Mouse (Mus musculus) hindbrain, embryonic 11.5 days (tissue): Measurements from ENCODE around the gene Zfp691. TPM values are rescaled to one million over a fixed set of nuclear protein-coding genes. Genes with fewer than 3 reads are reported as not detected.

Experiments used
- ATAC-seq: fragments of 200-750 bp; cut with Nextera tagmentation; 2 replicates; pipeline ENCODE4 v1.8.0; 2017; ENCODE audit warnings: mild to moderate bottlenecking, moderate TSS enrichment, moderate library complexity; ENCODE audit not compliant: low FRiP score
- DNase-seq: peaks from one replicate; pipeline ENCODE4 v3.0.0-alpha.2; 2015; ENCODE audit warnings: low spot score
- H3K27ac ChIP-seq: fragments of 300-500 bp; sonication (generic); 2 replicates; pipeline ENCODE4 v1.5.1; 2014; ENCODE audit warnings: mild to moderate bottlenecking, low read depth, low read length
- H3K27me3 ChIP-seq: fragments of 300-500 bp; sonication (generic); 2 replicates; pipeline ENCODE4 v1.6.1; 2014; ENCODE audit warnings: mild to moderate bottlenecking, low read length, moderate library complexity, mixed read lengths; ENCODE audit not compliant: control insufficient read depth, insufficient read depth
- H3K36me3 ChIP-seq: fragments of 300-500 bp; sonication (generic); 2 replicates; pipeline ENCODE4 v1.6.1; 2014; ENCODE audit warnings: mild to moderate bottlenecking, low read length, moderate library complexity, mixed read lengths; ENCODE audit not compliant: control insufficient read depth, insufficient read depth
- H3K4me1 ChIP-seq: fragments of 300-500 bp; sonication (generic); replicated peaks from 2 replicates; pipeline ENCODE4 v1.6.1; 2014; ENCODE audit warnings: low read length, mixed read lengths; ENCODE audit not compliant: control insufficient read depth, insufficient read depth
- H3K4me2 ChIP-seq: fragments of 300-500 bp; sonication (generic); replicated peaks from 2 replicates; pipeline ENCODE4 v1.6.1; 2014; ENCODE audit warnings: mild to moderate bottlenecking, low read depth, low read length
- H3K4me3 ChIP-seq: fragments of 300-500 bp; sonication (generic); 2 replicates; pipeline ENCODE4 v1.5.1; 2014; ENCODE audit warnings: low read depth, low read length
- H3K9ac ChIP-seq: fragments of 300-500 bp; sonication (generic); 2 replicates; pipeline ENCODE4 v1.6.1; 2014; ENCODE audit warnings: low read depth, low read length
- H3K9me3 ChIP-seq: fragments of 300-500 bp; sonication (generic); 2 replicates; pipeline ENCODE4 v1.6.1; 2016; ENCODE audit warnings: low read length; ENCODE audit not compliant: control insufficient read depth
- WGBS: fragments of 180-500 bp; shearing (Covaris S2); extraction: QIAGEN DNeasy Blood & Tissue Kit; methylation state at CpG from one replicate; pipeline ENCODE4 v1.1.7; 2014; 5-methylcytosine and 5-hydroxymethylcytosine counted together
- polyA plus RNA-seq: library from polyadenylated mRNA; unstranded; fragments of >200 nt; fragmentation: Nextera tagmentation; extraction: Ambion mirVana; gene quantifications from 2 replicates; pipeline ENCODE4 v1.2.1, GENCODE M21; 2014

Zfp691 gene
- polyA plus RNA-seq, 1 experiment from 2014 or later, result 8.3 TPM

DNA sequence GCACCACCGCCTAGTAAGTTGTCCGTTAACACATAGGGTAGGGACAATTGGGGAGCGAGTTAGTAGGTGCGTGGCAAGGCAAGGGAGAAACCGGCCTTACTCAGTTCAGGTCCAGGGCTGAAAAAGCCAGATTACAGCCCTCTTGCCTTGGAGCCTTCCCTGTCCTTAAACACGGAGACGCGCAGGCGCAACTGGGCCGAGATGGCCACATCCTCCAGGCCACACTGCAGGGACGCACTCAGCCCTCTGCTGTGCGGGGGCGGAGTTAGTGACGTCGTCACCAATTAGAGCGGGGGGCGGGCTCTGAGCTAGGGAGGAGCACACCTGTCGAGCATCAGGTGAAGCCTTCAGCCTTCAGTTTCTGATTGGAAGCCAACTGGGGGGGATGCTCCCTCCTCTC lies 35.8 kb downstream of the Zfp691 start:
- DNase-seq (peak; percentile 81), ATAC-seq (peak; percentile 79)
- Histone ChIP-seq H3K9ac (no peak overlapping the region; the same call in 1 of the 2 replicates), H3K4me3 (no peak overlapping the region), H3K27ac (no peak overlapping the region), H3K9me3 (no peaks in the 10 kb centered on the region), H3K36me3 (peaks cover 18% of the 10 kb centered on the region), H3K27me3 (no peaks in the 10 kb centered on the region), H3K4me2 (peak overlapping the region; percentile 23), H3K4me1 (no peaks in the 10 kb centered on the region)
- 10% methylated on average over 18 of the region's 18 CpGs for WGBS

DNA sequence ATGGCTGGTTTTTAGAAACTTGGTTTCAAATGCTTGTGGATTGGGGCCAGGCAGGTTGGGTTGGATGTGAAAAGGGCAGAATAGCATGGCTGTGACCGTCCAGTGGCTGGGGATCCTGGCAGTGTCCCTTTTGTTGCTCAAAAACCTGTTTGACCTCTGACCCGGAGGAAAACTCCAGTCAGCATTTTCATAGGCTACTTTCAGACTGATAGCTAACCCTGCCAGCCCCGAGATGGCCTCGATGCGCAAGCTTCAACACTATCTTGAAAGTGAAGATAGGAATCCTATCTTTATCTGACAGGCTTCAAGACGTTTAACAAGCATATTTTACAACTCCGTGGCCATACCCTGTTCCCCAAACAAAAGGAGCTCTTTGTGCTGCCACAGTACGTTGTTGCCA lies 36.7 kb downstream of the Zfp691 start:
- Histone ChIP-seq H3K4me2 (no peak overlapping the region), H3K36me3 (peaks cover 18% of the 10 kb centered on the region), H3K4me1 (no peaks in the 10 kb centered on the region), H3K9ac (no peak overlapping the region), H3K4me3 (no peak overlapping the region), H3K9me3 (no peaks in the 10 kb centered on the region), H3K27ac (no peak overlapping the region; the same call in 1 of the 2 replicates), H3K27me3 (no peaks in the 10 kb centered on the region)
- ATAC-seq, result no peak
- no peak for DNase-seq
- WGBS, result 68% methylated on average over 8 of the region's 8 CpGs

GRCm38 (mm10) chr4:119133860-119134259 lies 40.1 kb downstream of the Zfp691 start:
- 91% methylated on average over 13 of the region's 13 CpGs for WGBS
- H3K27ac ChIP-seq, result no peak overlapping the region
- ATAC-seq (no peak), DNase-seq (no peak)
- no peaks in the 10 kb centered on the region for H3K27me3 ChIP-seq
- H3K36me3 ChIP-seq, result peaks cover 18% of the 10 kb centered on the region
- no peak overlapping the region for H3K9ac ChIP-seq
- no peak overlapping the region for H3K4me2 ChIP-seq
- H3K9me3 ChIP-seq, result no peaks in the 10 kb centered on the region
- no peak overlapping the region for H3K4me3 ChIP-seq
- H3K4me1 ChIP-seq, result no peaks in the 10 kb centered on the region

- WGBS, result 92% methylated on average over 13 of the region's 13 CpGs
- ATAC-seq, result no peak
- Histone ChIP-seq H3K9ac (no peak overlapping the region), H3K9me3 (no peaks in the 10 kb centered on the region), H3K4me2 (no peak overlapping the region), H3K36me3 (peaks cover 18% of the 10 kb centered on the region), H3K4me3 (no peak overlapping the region), H3K27me3 (no peaks in the 10 kb centered on the region), H3K4me1 (no peaks in the 10 kb centered on the region), H3K27ac (no peak overlapping the region)
- DNase-seq, result no peak
These were observed 40.7 kb downstream of the Zfp691 start for GRCm38 (mm10) chr4:119133306-119133705.

- no peak for ATAC-seq
- Histone ChIP-seq H3K36me3 (peaks cover 15% of the 10 kb centered on the region), H3K4me1 (no peaks in the 10 kb centered on the region; the same call in 1 of the 2 replicates), H3K9me3 (no peaks in the 10 kb centered on the region), H3K4me2 (no peak overlapping the region), H3K27ac (no peak overlapping the region), H3K9ac (no peak overlapping the region), H3K27me3 (no peaks in the 10 kb centered on the region), H3K4me3 (no peak overlapping the region)
- 83% methylated on average over 8 of the region's 8 CpGs for WGBS
- no peak for DNase-seq
These were observed 42.6 kb downstream of the Zfp691 start for GRCm38 (mm10) chr4:119131189-119131910.

DNA sequence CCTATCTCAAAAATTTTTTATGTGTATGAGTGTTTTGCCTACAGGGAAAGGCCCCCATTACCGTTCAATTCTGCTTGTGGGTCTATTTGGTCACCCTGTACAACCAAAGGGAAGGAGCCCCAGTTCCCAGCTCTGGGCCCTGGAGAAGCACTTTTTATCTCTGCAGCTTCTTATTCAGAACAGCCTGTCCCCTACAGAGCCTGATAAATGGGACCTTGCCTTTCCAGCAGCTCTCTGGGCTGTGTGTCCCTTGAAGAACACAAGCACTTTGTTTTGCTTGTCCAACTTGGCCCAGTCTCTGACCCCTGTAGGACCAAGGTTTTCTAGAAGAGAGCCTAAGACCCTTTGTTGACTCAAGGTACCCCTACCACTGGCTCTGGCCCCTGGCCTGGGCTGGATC lies 44.9 kb downstream of the Zfp691 start:
- no peaks in the 10 kb centered on the region for H3K27me3 ChIP-seq
- H3K36me3 ChIP-seq, result peaks cover 3% of the 10 kb centered on the region
- no peak overlapping the region for H3K4me3 ChIP-seq
- H3K4me1 ChIP-seq, result no peaks in the 10 kb centered on the region; the same call in 1 of the 2 replicates
- no peak for ATAC-seq
- H3K27ac ChIP-seq, result no peak overlapping the region
- no peak for DNase-seq
- no peak overlapping the region for H3K9ac ChIP-seq
- H3K4me2 ChIP-seq, result no peak overlapping the region
- WGBS, result 96% methylated on average over 1 of the region's 1 CpGs
- no peaks in the 10 kb centered on the region for H3K9me3 ChIP-seq

DNA sequence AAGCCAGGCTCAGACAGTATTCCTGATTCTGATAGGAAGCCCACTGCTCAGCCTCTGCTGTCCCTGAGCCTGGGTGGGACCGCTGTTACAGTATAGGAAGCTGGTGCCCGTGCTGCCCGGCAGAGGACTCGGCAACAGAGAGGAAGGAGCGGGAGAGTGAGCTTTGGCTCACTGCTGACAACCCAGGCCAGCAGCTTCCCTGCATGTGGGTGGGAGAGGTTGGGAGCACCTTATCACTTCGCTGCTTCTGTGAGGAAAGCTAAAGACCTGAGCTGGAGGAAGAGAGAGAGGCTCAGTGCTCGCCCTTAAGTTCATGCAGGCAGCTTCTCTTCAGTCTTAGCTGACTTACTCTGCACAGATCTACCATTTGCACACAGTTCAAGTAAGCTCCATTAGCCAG lies 45.4 kb downstream of the Zfp691 start:
- Histone ChIP-seq H3K27ac (no peak overlapping the region), H3K4me1 (no peaks in the 10 kb centered on the region; the same call in 1 of the 2 replicates), H3K4me2 (no peak overlapping the region), H3K4me3 (no peak overlapping the region), H3K27me3 (no peaks in the 10 kb centered on the region), H3K9me3 (no peaks in the 10 kb centered on the region), H3K9ac (no peak overlapping the region), H3K36me3 (peaks cover 3% of the 10 kb centered on the region)
- WGBS, result 83% methylated on average over 7 of the region's 7 CpGs
- no peak for ATAC-seq
- DNase-seq, result no peak

- H3K4me2 ChIP-seq, result no peak overlapping the region
- H3K36me3 ChIP-seq, result 0 out of 2 replicates have a peak, but pooled peaks cover 3% of the 10 kb centered on the region
- no peaks in the 10 kb centered on the region for H3K9me3 ChIP-seq
- no peak overlapping the region for H3K4me3 ChIP-seq
- 79% methylated on average over 6 of the region's 6 CpGs for WGBS
- no peak overlapping the region for H3K9ac ChIP-seq
- ATAC-seq (no peak), DNase-seq (no peak)
- H3K27ac ChIP-seq, result no peak overlapping the region
- no peaks in the 10 kb centered on the region for H3K27me3 ChIP-seq
- no peaks in the 10 kb centered on the region; the same call in 1 of the 2 replicates for H3K4me1 ChIP-seq
These were observed 46.8 kb downstream of the Zfp691 start for GRCm38 (mm10) chr4:119127229-119127628.
